Mouse (Mus musculus) MEL (cell line): ENCODE results near the gene Fhit.

Experiments
- CTCF ChIP-seq, 3 experiments: IDR thresholded peaks in 2 of 3; conservative IDR thresholded peaks in 1 of 3; 2 replicates each; pipeline ENCODE4 v1.5.1; 2011 to 2012; ENCODE audit warnings: low read length in 3 of 3, low read depth in 2 of 3, mild to moderate bottlenecking in 2 of 3, improper control_type of control experiment in 1 of 3, inconsistent platforms in 1 of 3, mixed read lengths in 1 of 3, moderate library complexity in 1 of 3; ENCODE audit not compliant: control insufficient read depth in 1 of 3, insufficient read depth in 1 of 3, poor library complexity in 1 of 3, severe bottlenecking in 1 of 3
- EP300 ChIP-seq, 2 experiments: IDR thresholded peaks; 2 replicates each; pipeline ENCODE4 v1.6.1; 2011; ENCODE audit warnings: improper control_type of control experiment in 2 of 2, low read length in 2 of 2, low read depth in 1 of 2, mild to moderate bottlenecking in 1 of 2
- GABPA ChIP-seq: IDR thresholded peaks from 2 replicates; pipeline ENCODE4 v1.6.1; 2012; ENCODE audit warnings: low read depth, mild to moderate bottlenecking, inconsistent platforms, low read length, improper control_type of control experiment, moderate library complexity
- POLR2A ChIP-seq, 2 experiments: IDR thresholded peaks; 2 replicates each; pipeline ENCODE4 v1.6.1; 2011 to 2012; ENCODE audit warnings: low read length in 2 of 2, mild to moderate bottlenecking in 2 of 2, control low read depth in 1 of 2, improper control_type of control experiment in 1 of 2, low read depth in 1 of 2, moderate library complexity in 1 of 2; ENCODE audit not compliant: control insufficient read depth in 1 of 2, insufficient read depth in 1 of 2, poor library complexity in 1 of 2

GRCm38 (mm10) chr14:10631783-10632182 lies 530.1 kb downstream of the Fhit start:
- TF ChIP-seq POLR2A (IDR thresholded peaks at IDR 0.05; ENCODE audit: control insufficient read depth in 1 of 2, insufficient read depth in 1 of 2, low read depth in 1 of 2, low read length in 2 of 2, poor library complexity in 1 of 2) (no peak), CTCF (IDR thresholded peaks at IDR 0.05 in 2 of 3, conservative IDR thresholded peaks at IDR 0.05 in 1 of 3; ENCODE audit: control insufficient read depth in 1 of 3, insufficient read depth in 1 of 3, low read depth in 2 of 3, low read length in 3 of 3, poor library complexity in 1 of 3, severe bottlenecking in 1 of 3) (no peak), GABPA (no peak), EP300 (IDR thresholded peaks at IDR 0.05; ENCODE audit: low read depth in 1 of 2, low read length in 2 of 2) (no peak)
